Mouse (Mus musculus) limb, embryonic 12.5 days (tissue): ENCODE measurements at regions not wholly inside any gene's neighbourhood (a gene's known extent, or its start where the extent isn't known, plus 50 kb on each side); places are given as distances from the start of the nearest gene placed in this dataset.

Experiments used
- ATAC-seq: fragments of 200-750 bp; cut with Nextera tagmentation; 2 replicates; pipeline ENCODE4 v1.8.0; 2017; ENCODE audit warnings: low read depth, moderate TSS enrichment; ENCODE audit not compliant: insufficient number of reproducible peaks, insufficient read depth, low FRiP score, low TSS enrichment
- H3K27ac ChIP-seq: fragments of 300-500 bp; sonication (generic); 2 replicates; pipeline ENCODE4 v1.5.1; 2016; ENCODE audit warnings: mild to moderate bottlenecking, moderate library complexity
- H3K27me3 ChIP-seq: fragments of 300-500 bp; sonication (generic); 2 replicates; pipeline ENCODE4 v1.6.1; 2016; ENCODE audit warnings: mild to moderate bottlenecking, moderate library complexity
- H3K36me3 ChIP-seq: fragments of 300-500 bp; sonication (generic); 2 replicates; pipeline ENCODE4 v1.6.1; 2016; ENCODE audit warnings: mild to moderate bottlenecking, moderate library complexity
- H3K4me1 ChIP-seq: fragments of 300-500 bp; sonication (generic); replicated peaks from 2 replicates; pipeline ENCODE4 v1.6.1; 2016
- H3K4me2 ChIP-seq: fragments of 300-500 bp; sonication (generic); 2 replicates; pipeline ENCODE4 v1.6.1; 2016; ENCODE audit warnings: mild to moderate bottlenecking, moderate library complexity
- H3K4me3 ChIP-seq: fragments of 300-500 bp; sonication (generic); replicated peaks from 2 replicates; pipeline ENCODE4 v1.5.1; 2016; ENCODE audit warnings: mild to moderate bottlenecking
- H3K9ac ChIP-seq: fragments of 300-500 bp; sonication (generic); replicated peaks from 2 replicates; pipeline ENCODE4 v1.6.1; 2016; ENCODE audit warnings: mild to moderate bottlenecking, moderate library complexity
- H3K9me3 ChIP-seq: fragments of 300-500 bp; sonication (generic); 2 replicates; pipeline ENCODE4 v1.6.1; 2016; ENCODE audit warnings: mild to moderate bottlenecking, moderate library complexity
- WGBS: fragments of 180-500 bp; shearing (Covaris S2); methylation state at CpG from one replicate; pipeline ENCODE4 v1.1.7; 2016; 5-methylcytosine and 5-hydroxymethylcytosine counted together

DNA sequence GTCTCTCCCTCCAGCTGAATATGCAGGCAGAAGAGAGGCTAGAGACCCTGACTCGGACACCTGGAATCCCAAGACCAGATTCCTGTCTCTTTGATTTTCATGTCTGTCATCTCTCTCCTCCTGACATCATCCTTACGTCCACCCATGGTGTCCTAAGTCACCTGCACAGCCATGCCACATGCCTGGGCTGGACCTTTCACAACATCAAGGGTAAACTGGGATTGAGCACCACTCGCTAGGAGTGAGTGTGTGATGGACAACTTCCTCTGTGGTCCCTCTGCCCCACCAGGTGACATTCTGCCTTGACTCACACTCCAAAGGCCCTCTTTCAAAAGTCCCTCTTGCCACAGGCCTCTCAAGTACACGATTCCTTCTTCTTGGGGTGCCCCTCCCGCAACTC is 244.1 kb downstream of the Bcl11b start:
- Histone ChIP-seq H3K27ac (no peak overlapping the region), H3K9ac (no peak overlapping the region), H3K9me3 (no peaks in the 10 kb centered on the region), H3K4me1 (peaks cover 31% of the 10 kb centered on the region), H3K4me3 (no peak overlapping the region), H3K4me2 (no peak overlapping the region), H3K27me3 (0 out of 2 replicates have a peak, but pooled peaks cover 3% of the 10 kb centered on the region), H3K36me3 (no peaks in the 10 kb centered on the region)
- 77% methylated on average over 5 of the region's 5 CpGs for WGBS
- no peak for ATAC-seq

DNA sequence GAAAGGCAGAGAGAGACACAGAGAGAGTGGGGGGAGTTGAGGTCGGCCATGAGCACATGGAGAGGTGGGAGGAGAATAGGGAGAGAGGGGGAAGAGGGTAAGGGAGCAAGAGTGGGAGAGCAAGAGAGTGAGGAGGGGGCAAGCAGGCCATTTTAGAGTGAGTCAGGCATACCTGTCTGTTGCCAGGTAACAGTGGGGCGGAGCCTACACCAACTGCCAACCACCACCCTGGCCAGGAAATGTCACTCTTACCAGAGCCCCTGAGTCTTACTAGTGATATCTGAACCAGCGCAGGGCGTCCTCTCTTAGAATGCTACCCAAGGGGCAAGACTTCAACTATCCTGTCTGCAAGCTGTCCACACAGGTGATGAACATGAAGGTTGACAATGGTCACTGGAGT is 243.5 kb downstream of the Bcl11b start:
- Histone ChIP-seq H3K4me1 (peaks cover 29% of the 10 kb centered on the region), H3K4me3 (no peak overlapping the region), H3K9me3 (no peaks in the 10 kb centered on the region), H3K9ac (no peak overlapping the region), H3K36me3 (no peaks in the 10 kb centered on the region), H3K27ac (no peak overlapping the region), H3K27me3 (0 out of 2 replicates have a peak, but pooled peaks cover 3% of the 10 kb centered on the region), H3K4me2 (no peak overlapping the region)
- ATAC-seq: no peak
- 83% methylated on average over 4 of the region's 4 CpGs for WGBS

DNA sequence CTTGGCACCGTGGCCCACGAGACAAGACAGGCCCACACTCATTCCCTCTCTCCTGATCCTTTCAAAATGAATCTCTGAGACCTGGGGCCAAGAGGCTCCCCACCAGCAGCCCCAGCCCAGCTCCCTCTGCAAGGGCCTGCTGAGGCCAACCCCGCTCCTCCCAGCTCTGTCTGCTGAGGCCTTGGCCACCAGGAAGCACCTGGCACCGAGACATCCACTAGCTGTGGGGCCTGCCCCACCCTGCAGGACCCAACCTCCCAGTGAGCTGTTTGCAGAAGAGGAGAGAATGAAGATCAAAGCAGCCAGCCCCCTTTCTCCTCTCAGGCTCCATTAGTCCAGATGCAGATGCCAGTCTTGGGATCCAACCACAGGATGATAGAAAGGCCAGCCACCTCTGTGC is 241.3 kb downstream of the Bcl11b start:
- Histone ChIP-seq H3K4me2 (no peak overlapping the region), H3K4me3 (no peak overlapping the region), H3K27ac (no peak overlapping the region), H3K9me3 (no peaks in the 10 kb centered on the region), H3K36me3 (no peaks in the 10 kb centered on the region), H3K4me1 (peaks cover 22% of the 10 kb centered on the region), H3K9ac (no peak overlapping the region), H3K27me3 (no peaks in the 10 kb centered on the region)
- no peak for ATAC-seq
- 73% methylated on average over 4 of the region's 4 CpGs for WGBS

DNA sequence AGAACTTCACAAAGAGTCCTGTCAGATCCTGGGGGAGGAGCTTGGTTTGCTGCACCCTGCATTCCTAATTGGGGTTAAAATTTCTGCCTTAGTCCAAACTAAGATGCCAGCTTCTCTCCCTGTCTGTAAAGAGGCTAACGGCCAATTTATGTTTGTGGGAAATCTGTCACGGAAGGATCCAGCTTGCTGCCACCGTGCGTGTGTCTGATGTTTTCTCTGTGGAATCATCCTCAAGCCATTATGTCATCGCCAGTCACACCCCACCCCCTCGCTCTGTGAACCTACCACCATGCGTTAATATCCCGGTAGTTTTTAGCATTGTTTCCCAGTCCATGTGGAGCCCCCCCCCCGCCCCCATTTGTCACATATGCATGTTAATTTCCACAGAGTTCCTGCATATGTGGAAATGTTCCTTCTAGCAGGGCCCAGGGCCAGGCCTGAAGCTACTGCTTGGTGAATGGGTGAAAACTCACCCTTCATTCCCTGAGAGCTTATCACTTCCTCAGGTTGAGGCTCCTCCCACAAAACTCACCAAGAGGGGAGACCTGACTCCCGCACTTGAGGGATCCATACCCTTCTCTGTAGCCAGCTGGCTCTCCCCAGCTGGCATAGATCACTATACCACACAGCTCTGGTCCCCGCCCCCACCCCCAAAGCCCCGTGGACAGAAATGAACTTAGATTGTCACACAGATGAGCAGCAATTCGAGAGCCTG is 233.4 kb downstream of the Bcl11b start:
- H3K27ac ChIP-seq: no peak overlapping the region
- H3K9ac ChIP-seq: no peak overlapping the region
- no peak overlapping the region for H3K4me3 ChIP-seq
- H3K4me2 ChIP-seq: no peak overlapping the region
- H3K9me3 ChIP-seq: no peaks in the 10 kb centered on the region
- no peaks in the 10 kb centered on the region for H3K36me3 ChIP-seq
- H3K27me3 ChIP-seq: no peaks in the 10 kb centered on the region
- no peak for ATAC-seq
- H3K4me1 ChIP-seq: no peaks in the 10 kb centered on the region; the same call in 1 of the 2 replicates
- 67% methylated on average over 13 of the region's 13 CpGs for WGBS

DNA sequence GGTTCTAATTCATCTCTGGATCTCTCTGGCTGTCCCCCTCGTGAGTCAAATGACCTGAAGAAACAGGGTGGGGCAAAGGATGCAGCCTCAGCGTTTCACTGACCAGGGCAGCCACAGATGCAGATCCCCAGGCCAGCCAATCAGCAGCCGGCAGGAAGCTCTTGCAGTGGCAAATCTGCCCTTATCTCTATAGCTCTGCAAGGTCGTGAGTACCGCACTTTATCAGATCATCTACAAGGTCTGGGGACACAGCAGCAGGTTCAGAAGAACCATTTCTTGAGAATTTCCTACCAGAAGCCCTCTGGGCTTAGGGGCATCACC is 232.9 kb downstream of the Bcl11b start:
- Histone ChIP-seq H3K9ac (no peak overlapping the region), H3K4me3 (no peak overlapping the region), H3K4me1 (no peaks in the 10 kb centered on the region; the same call in 1 of the 2 replicates), H3K36me3 (no peaks in the 10 kb centered on the region), H3K27me3 (no peaks in the 10 kb centered on the region), H3K27ac (no peak overlapping the region), H3K9me3 (peaks cover 3% of the 10 kb centered on the region), H3K4me2 (no peak overlapping the region)
- 19% methylated on average over 5 of the region's 5 CpGs for WGBS
- no peak for ATAC-seq

DNA sequence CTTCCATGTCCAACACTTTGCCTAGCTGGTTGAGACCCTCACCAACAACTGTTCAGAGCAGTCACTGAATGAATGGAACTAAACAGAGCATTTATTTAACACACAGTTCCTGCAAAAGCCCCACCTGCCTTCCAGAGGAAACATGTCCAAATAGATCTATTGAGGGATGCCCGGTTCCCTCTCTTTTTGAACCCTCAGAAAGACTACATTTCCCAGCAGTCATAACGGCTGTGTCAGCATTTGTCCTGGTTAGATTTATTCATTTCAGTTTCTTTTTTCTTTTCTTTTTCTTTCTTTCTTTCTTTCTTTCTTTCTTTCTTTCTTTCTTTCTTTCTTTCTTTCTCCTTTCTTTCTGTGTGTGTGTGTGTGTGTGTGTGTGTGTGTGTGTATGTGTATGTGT is 232.1 kb downstream of the Bcl11b start:
- Histone ChIP-seq H3K9me3 (peaks cover 8% of the 10 kb centered on the region), H3K4me3 (no peak overlapping the region), H3K36me3 (no peaks in the 10 kb centered on the region), H3K27me3 (no peaks in the 10 kb centered on the region), H3K4me2 (no peak overlapping the region), H3K27ac (no peak overlapping the region), H3K4me1 (no peaks in the 10 kb centered on the region; the same call in 1 of the 2 replicates), H3K9ac (no peak overlapping the region)
- 89% methylated on average over 2 of the region's 2 CpGs for WGBS
- no peak for ATAC-seq

DNA sequence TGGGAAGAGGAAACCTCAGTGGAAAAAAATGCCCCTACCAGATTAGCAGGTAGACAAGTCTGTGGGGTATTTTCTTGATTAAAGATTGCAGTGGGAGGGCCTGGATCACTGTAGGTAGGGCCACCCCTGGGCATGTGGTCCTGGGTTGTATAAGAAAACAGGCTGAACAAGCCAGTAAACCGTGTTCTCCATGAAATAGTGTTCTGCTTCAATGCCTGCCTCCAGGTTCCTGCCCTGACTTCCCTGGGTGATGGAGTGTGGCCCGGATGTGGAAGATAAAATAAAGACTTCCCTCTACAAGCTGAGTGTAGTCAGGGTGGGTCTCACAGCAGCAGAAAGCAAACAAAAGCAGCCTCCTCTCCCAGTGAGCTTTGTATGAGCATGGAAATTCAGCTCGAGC is 231.6 kb downstream of the Bcl11b start:
- H3K9ac ChIP-seq: no peak overlapping the region
- 67% methylated on average over 3 of the region's 3 CpGs for WGBS

DNA sequence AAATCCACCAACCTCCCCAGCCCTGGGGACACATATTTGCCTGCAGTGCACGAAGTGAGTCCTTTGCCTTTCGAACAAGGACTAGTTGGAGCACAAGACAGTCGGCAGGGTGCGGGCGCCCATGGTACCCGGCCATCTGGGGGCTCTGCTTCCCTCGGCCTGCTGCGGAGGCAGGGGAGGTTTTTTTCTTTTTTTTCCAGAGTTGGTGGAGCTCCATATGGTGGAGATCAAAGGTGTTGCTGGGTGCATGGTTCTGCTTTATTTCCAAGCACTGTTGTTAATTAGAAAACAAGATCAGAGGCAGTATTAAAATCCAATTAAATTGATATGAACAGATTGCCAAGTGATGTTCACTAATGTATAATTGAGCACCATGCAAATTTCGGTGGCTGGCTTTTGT is 225.4 kb downstream of the Bcl11b start:
- Histone ChIP-seq H3K4me1 (peaks cover 11% of the 10 kb centered on the region; the same call in 1 of the 2 replicates), H3K4me3 (no peak overlapping the region), H3K27me3 (no peaks in the 10 kb centered on the region), H3K36me3 (no peaks in the 10 kb centered on the region), H3K9me3 (peaks cover 8% of the 10 kb centered on the region), H3K4me2 (no peak overlapping the region), H3K27ac (no peak overlapping the region), H3K9ac (no peak overlapping the region)
- ATAC-seq: no peak
- WGBS: 26% methylated on average over 9 of the region's 9 CpGs

More for the DNA sequence above, 231.6 kb downstream of the Bcl11b start:
- Histone ChIP-seq H3K27ac (no peak overlapping the region), H3K4me1 (no peaks in the 10 kb centered on the region; the same call in 1 of the 2 replicates), H3K4me3 (no peak overlapping the region), H3K4me2 (no peak overlapping the region), H3K27me3 (no peaks in the 10 kb centered on the region), H3K9me3 (peaks cover 8% of the 10 kb centered on the region), H3K36me3 (no peaks in the 10 kb centered on the region)
- no peak for ATAC-seq

DNA sequence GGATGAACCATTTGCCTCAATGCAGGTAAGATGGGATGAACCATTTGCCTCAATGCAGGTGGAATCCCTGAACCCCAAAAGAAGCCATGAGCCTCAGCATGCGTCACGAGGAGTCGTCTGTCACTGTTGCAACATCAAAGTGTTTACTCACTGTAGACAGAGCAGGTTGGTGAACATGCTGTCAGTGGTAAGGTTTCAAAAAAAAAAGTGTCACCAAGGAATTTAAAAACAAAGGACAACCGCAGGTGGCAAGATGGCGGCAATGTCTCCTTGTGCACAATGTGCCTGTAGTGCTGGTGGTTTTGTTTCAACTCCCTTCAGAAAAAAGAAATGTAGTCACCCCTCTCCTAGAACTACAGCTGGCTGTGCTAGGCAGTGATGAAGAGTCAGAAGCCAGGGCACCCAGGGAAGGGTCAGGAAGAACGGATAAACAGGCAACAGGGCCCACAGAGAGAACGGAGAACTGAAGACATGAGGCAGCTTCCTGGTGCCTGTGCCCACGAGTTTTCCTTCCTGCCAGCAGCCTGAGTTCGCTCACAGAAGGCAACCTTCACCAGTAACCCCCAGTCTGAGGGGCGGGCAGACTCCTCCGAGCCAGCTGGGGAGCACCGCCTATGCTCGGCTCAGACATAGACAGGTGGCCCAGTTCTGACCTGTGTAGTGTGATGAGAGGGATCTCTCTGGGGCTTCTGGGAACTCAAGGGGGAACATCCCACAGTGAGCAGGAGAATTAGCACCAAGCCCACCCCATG is 223.9 kb downstream of the Bcl11b start:
- Histone ChIP-seq H3K36me3 (no peaks in the 10 kb centered on the region), H3K9ac (no peak overlapping the region), H3K4me3 (no peak overlapping the region), H3K4me2 (no peak overlapping the region), H3K27me3 (no peaks in the 10 kb centered on the region), H3K27ac (no peak overlapping the region), H3K9me3 (peaks cover 8% of the 10 kb centered on the region), H3K4me1 (peaks cover 11% of the 10 kb centered on the region; the same call in 1 of the 2 replicates)
- ATAC-seq: no peak
- 86% methylated on average over 13 of the region's 13 CpGs for WGBS

DNA sequence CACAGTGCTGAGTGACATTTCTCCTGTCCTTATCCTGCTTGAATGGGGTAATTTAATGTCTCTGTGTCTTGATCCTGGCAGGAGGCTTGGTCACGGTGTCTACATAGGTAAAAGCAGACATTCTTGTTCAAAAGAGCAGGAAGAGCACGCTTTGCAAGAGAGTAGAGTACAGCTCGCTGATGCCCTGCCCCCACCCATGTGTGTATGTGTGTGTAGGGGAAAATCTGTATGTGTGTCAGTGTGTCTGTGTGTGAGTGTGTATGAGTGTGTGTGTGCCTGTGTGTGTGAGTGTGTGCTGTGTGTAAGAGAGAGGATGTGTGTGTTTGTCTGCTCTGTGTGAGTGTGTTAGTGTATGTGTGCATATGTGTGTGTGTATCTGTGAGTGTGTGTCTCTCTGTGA is 221.3 kb downstream of the Bcl11b start:
- Histone ChIP-seq H3K27me3 (no peaks in the 10 kb centered on the region), H3K27ac (no peak overlapping the region), H3K4me2 (no peak overlapping the region), H3K9me3 (no peaks in the 10 kb centered on the region), H3K4me1 (peaks cover 10% of the 10 kb centered on the region; the same call in 1 of the 2 replicates), H3K9ac (no peak overlapping the region), H3K4me3 (no peak overlapping the region), H3K36me3 (no peaks in the 10 kb centered on the region)
- no peak for ATAC-seq
- WGBS: 79% methylated on average over 3 of the region's 3 CpGs

DNA sequence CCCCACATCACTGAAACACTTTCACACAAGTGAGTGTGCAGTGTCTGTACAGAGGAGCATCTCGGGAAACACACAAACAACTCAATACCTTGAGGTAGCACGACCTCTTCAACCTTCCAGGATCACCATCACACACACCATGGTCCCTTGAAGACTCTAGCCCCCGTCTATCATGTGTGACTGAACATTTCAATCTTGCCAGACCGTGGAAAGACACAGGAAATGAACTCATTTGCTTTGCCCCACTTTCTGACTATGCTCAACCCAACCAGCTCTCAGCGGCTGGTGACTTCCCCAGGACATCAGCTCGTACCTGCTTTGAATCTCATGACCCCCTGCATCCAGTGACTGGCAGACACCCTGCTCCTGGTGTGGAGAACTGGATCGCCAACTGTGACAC is 219.6 kb downstream of the Bcl11b start:
- H3K4me2 ChIP-seq: no peak overlapping the region
- H3K4me1 ChIP-seq: no peaks in the 10 kb centered on the region
- WGBS: 82% methylated on average over 7 of the region's 7 CpGs
- no peaks in the 10 kb centered on the region for H3K27me3 ChIP-seq
- no peak overlapping the region for H3K4me3 ChIP-seq
- ATAC-seq: no peak
- H3K27ac ChIP-seq: no peak overlapping the region
- H3K36me3 ChIP-seq: no peaks in the 10 kb centered on the region
- H3K9me3 ChIP-seq: no peaks in the 10 kb centered on the region
- no peak overlapping the region for H3K9ac ChIP-seq
